Mouse (Mus musculus): ENCODE measurements around the gene Padi3.

The Padi3 gene

GRCm38 (mm10) chr4:140742543-140742942 is 67.9 kb downstream of the Padi3 start, which contains the start of gene Padi6:
Gene Padi6 (minus strand): TSS chr4:140742643.
- in situ Hi-C loops (cut with MboI; ENCODE audit: unreplicated experiment in 2 of 2), result loop anchor here (5.0 to 25.0 kb wide), 6 partner anchors 180 to 1255 kb away; no protein-coding TSS in a partner anchor

- in situ Hi-C loops (cut with MboI; ENCODE audit: unreplicated experiment in 2 of 2), result loop anchor here (5.0 to 25.0 kb wide), 6 partner anchors 179 to 1254 kb away; no protein-coding TSS in a partner anchor
These were observed 69.0 kb downstream of the Padi3 start for GRCm38 (mm10) chr4:140741401-140741800.

DNA sequence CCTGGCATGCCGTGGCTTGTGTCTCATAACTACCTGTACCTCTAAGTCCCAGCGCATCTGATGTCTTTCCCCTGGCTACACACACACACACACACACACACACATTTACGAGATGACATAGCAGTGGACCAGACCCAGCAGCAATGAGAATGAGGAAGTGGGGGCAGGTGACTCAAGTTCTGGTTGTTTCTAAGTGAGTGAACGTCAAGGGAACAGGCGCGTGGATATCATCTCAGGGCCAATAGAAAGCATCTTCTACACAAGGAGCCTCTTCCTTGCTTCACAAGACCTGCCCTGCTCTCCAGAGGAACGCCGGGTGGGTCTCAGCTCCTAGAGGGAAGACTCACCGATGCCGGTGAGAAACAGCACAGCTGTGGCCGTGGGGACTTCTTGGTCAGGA is 69.8 kb downstream of the Padi3 start:
- in situ Hi-C loops (cut with MboI; ENCODE audit: unreplicated experiment in 2 of 2), result loop anchor here (5.0 to 25.0 kb wide), 6 partner anchors 178 to 1253 kb away; no protein-coding TSS in a partner anchor

Data from v-Abl transformed pro-B cells (cell line).